Mouse (Mus musculus) T-helper 2 cell (primary cell): ENCODE data around the gene Coro2b.
"Not testable (repeated sequence)": the region's sequence is repeated elsewhere in the genome, so short reads cannot be mapped to it uniquely, and the experiment has no call there.

ENCODE experiments used
- in situ Hi-C: fragments of 300-600 bp; cut with MboI, MseI; formaldehyde crosslinking; loops from one replicate; pipeline ENCODE4 v1.15.1; 2025; ENCODE audit warnings: high pct_unique_total_duplicates

The Coro2b gene

GRCm38 (mm10) chr9:62474206-62474605, 62.6 kb downstream of the Coro2b start:
- in situ Hi-C loops, result loop anchor here (5.0 kb wide), 2 partner anchors 78 to 182 kb away; no protein-coding TSS in a partner anchor

- in situ Hi-C loops, result loop anchor here (5.0 kb wide), 2 partner anchors 81 to 179 kb away; no protein-coding TSS in a partner anchor
Measured at GRCm38 (mm10) chr9:62471541-62472189, 65.2 kb downstream of the Coro2b start.

- in situ Hi-C loops, result loop anchor here (5.0 kb wide), 2 partner anchors 81 to 179 kb away; no protein-coding TSS in a partner anchor
Measured at GRCm38 (mm10) chr9:62471041-62471440, 65.8 kb downstream of the Coro2b start.

- in situ Hi-C loops, result loop anchor here (5.0 kb wide), 2 partner anchors 82 to 178 kb away; no protein-coding TSS in a partner anchor
Measured at GRCm38 (mm10) chr9:62470398-62470797, 66.4 kb downstream of the Coro2b start.

- in situ Hi-C loops, result loop anchor here (5.0 kb wide), 2 partner anchors 83 to 177 kb away; no protein-coding TSS in a partner anchor
Measured at GRCm38 (mm10) chr9:62469696-62470095, 67.1 kb downstream of the Coro2b start.

GRCm38 (mm10) chr9:62469143-62469542, 67.7 kb downstream of the Coro2b start:
- in situ Hi-C loops, result no loop called here

GRCm38 (mm10) chr9:62467413-62467784, 69.4 kb downstream of the Coro2b start:
- in situ Hi-C loops, result no loop called here

GRCm38 (mm10) chr9:62466742-62467412, 70.0 kb downstream of the Coro2b start:
- in situ Hi-C loops, result no loop called here

GRCm38 (mm10) chr9:62466053-62466452, 70.8 kb downstream of the Coro2b start:
- in situ Hi-C loops, result no loop called here

GRCm38 (mm10) chr9:62464727-62465126, 72.1 kb downstream of the Coro2b start:
- in situ Hi-C loops, result no loop called here

GRCm38 (mm10) chr9:62461766-62462165, 75.1 kb downstream of the Coro2b start:
- in situ Hi-C loops, result no loop called here

GRCm38 (mm10) chr9:62461095-62461494, 75.7 kb downstream of the Coro2b start:
- in situ Hi-C loops, result no loop called here

- in situ Hi-C loops, result no loop called here
Measured at GRCm38 (mm10) chr9:62460086-62460485, 76.8 kb downstream of the Coro2b start.

- in situ Hi-C loops, result no loop called here
Measured at GRCm38 (mm10) chr9:62458457-62458856, 78.4 kb downstream of the Coro2b start.

- in situ Hi-C loops, result no loop called here
Measured at GRCm38 (mm10) chr9:62456015-62456414, 80.8 kb downstream of the Coro2b start.

- in situ Hi-C loops, result no loop called here
Measured at GRCm38 (mm10) chr9:62455210-62455969, 81.5 kb downstream of the Coro2b start.

- in situ Hi-C loops, result no loop called here
Measured at GRCm38 (mm10) chr9:62452373-62452993, 84.4 kb downstream of the Coro2b start.

GRCm38 (mm10) chr9:62451585-62452372, 85.1 kb downstream of the Coro2b start:
- in situ Hi-C loops, result no loop called here

GRCm38 (mm10) chr9:62450862-62451261, 86.0 kb downstream of the Coro2b start:
- in situ Hi-C loops, result no loop called here

GRCm38 (mm10) chr9:62450355-62450754, 86.5 kb downstream of the Coro2b start:
- in situ Hi-C loops, result no loop called here

GRCm38 (mm10) chr9:62447337-62447736, 89.5 kb downstream of the Coro2b start:
- in situ Hi-C loops, result not testable (repeated sequence)
